Mouse (Mus musculus) liver, postnatal 0 days (tissue): ENCODE measurements around the gene Hnrnpk.

Experiments used
- CTCF ChIP-seq: sonication (generic); IDR thresholded peaks from 2 replicates; pipeline ENCODE4 v1.5.1; 2016; ENCODE audit warnings: antibody characterized with exemption, low read depth
- EP300 ChIP-seq: IDR thresholded peaks from 2 replicates; pipeline ENCODE4 v1.6.1; 2016; ENCODE audit warnings: antibody characterized with exemption, low read depth, mild to moderate bottlenecking

GRCm38 (mm10) chr13:58397651-58398050 is 5.5 kb downstream of the Hnrnpk start:
- no peak for TF ChIP-seq CTCF
- no peak for TF ChIP-seq EP300
